Mouse (Mus musculus) ES-E14 (cell line): ENCODE results near the gene Hexim2. TPM values are rescaled to one million over a fixed set of nuclear protein-coding genes. Genes with fewer than 3 reads are reported as not detected.

Experiments used
- DNase-seq: peaks from one replicate; pipeline ENCODE4 v3.0.0-alpha.2; 2013; ENCODE audit warnings: low read depth, low spot score
- H3K27ac ChIP-seq: 2 replicates; pipeline ENCODE4 v1.5.1; 2012; ENCODE audit warnings: low read depth, mild to moderate bottlenecking, low read length, moderate library complexity, mixed read lengths; ENCODE audit not compliant: poor library complexity, insufficient read depth, severe bottlenecking
- H3K36me3 ChIP-seq: 2 replicates; pipeline ENCODE4 v1.6.1; 2012; ENCODE audit warnings: mild to moderate bottlenecking, low read length, moderate library complexity, mixed read lengths; ENCODE audit not compliant: control insufficient read depth, poor library complexity, insufficient read depth, severe bottlenecking
- H3K4me1 ChIP-seq, 2 experiments: fragments of 150-350 bp in 1 of 2; sonication (generic) in 1 of 2; 2 replicates each; pipeline ENCODE4 v1.6.1; 2012; ENCODE audit warnings: low read length in 2 of 2, mild to moderate bottlenecking in 1 of 2, mixed read lengths in 1 of 2; ENCODE audit not compliant: control insufficient read depth in 2 of 2, insufficient read depth in 2 of 2, poor library complexity in 1 of 2
- H3K4me3 ChIP-seq, 2 experiments: fragments of 150-350 bp in 1 of 2; sonication (generic) in 1 of 2; 2 replicates each; pipeline ENCODE4 v1.5.1; 2012; ENCODE audit warnings: low read length in 2 of 2, low read depth in 1 of 2, mild to moderate bottlenecking in 1 of 2, mixed read lengths in 1 of 2; ENCODE audit not compliant: insufficient read depth in 1 of 2, poor library complexity in 1 of 2, severe bottlenecking in 1 of 2
- H3K9ac ChIP-seq: 2 replicates; pipeline ENCODE4 v1.6.1; 2012; ENCODE audit warnings: low read depth, mild to moderate bottlenecking, low read length, mixed read lengths; ENCODE audit not compliant: poor library complexity, insufficient read depth, severe bottlenecking
- H3K9me3 ChIP-seq: fragments of 150-350 bp; sonication (generic); 2 replicates; pipeline ENCODE4 v1.6.1; 2012; ENCODE audit warnings: low read depth, mild to moderate bottlenecking, low read length; ENCODE audit not compliant: control insufficient read depth, insufficient read depth
- CHD2 ChIP-seq: IDR thresholded peaks from 2 replicates; pipeline ENCODE4 v1.6.1; 2014; ENCODE audit warnings: mild to moderate bottlenecking, low read depth, low read length, inconsistent platforms
- HCFC1 ChIP-seq: IDR thresholded peaks from 2 replicates; pipeline ENCODE4 v1.6.1; 2012; ENCODE audit warnings: low read length, inconsistent platforms, borderline replicate concordance; ENCODE audit not compliant: insufficient read depth
- MAFK ChIP-seq: IDR thresholded peaks from 2 replicates; pipeline ENCODE4 v1.6.1; 2014; ENCODE audit warnings: mild to moderate bottlenecking, low read depth, low read length, inconsistent platforms; ENCODE audit not compliant: insufficient read depth
- ZC3H11A ChIP-seq: IDR thresholded peaks from 2 replicates; pipeline ENCODE4 v1.6.1; 2012; ENCODE audit warnings: low read depth, mild to moderate bottlenecking, inconsistent platforms, low read length, borderline replicate concordance
- ZNF384 ChIP-seq: IDR thresholded peaks from 2 replicates; pipeline ENCODE4 v1.6.1; 2012; ENCODE audit warnings: low read depth, low read length, inconsistent platforms
- in situ Hi-C, 2 experiments: fragments of 600-800 bp; cut with MboI; formaldehyde crosslinking; loops; one replicate each; pipeline ENCODE4 v1.15.1; 2025; ENCODE audit warnings: low sequenced_read_pairs in 2 of 2, inconsistent platforms in 1 of 2; ENCODE audit not compliant: unreplicated experiment in 2 of 2
- total RNA-seq: library from RNA; depleted of rRNA; stranded (reverse); fragments of 300-350 nt; gene quantifications from 2 replicates; pipeline ENCODE4 v1.2.3, GENCODE M21; 2012

Hexim2 gene
- total RNA-seq, 1 experiment, result 9.7 TPM

- in situ Hi-C loops, result no loop called here
- TF ChIP-seq MAFK (no peak), ZNF384 (peak; percentile 65), HCFC1 (no peak)
- Histone ChIP-seq H3K9me3 (no peaks in the 10 kb centered on the region), H3K4me1 (peaks cover 0 to 12% of the 10 kb centered on the region in 2 experiments; a peak in 2 of 4 replicates), H3K9ac (no peak overlapping the region), H3K27ac (no peak overlapping the region), H3K36me3 (no peaks in the 10 kb centered on the region), H3K4me3 (no peak overlapping the region)
- no peak for DNase-seq
These were observed 29.9 kb downstream of the Hexim2 start for GRCm38 (mm10) chr11:103162132-103162531.

- Histone ChIP-seq H3K27ac (no peak overlapping the region), H3K9me3 (no peaks in the 10 kb centered on the region), H3K4me1 (peaks cover 0 to 6% of the 10 kb centered on the region in 2 experiments; a peak in 2 of 4 replicates), H3K4me3 (no peak overlapping the region; a peak in 1 of 4 replicates), H3K36me3 (no peaks in the 10 kb centered on the region), H3K9ac (no peak overlapping the region)
- in situ Hi-C loops, result no loop called here
- DNase-seq, result no peak
- TF ChIP-seq MAFK, result no peak
- no peak for TF ChIP-seq ZNF384
- no peak for TF ChIP-seq CHD2
- TF ChIP-seq ZC3H11A, result no peak
- TF ChIP-seq HCFC1, result no peak
These were observed 32.2 kb downstream of the Hexim2 start for GRCm38 (mm10) chr11:103164391-103164790.

- no peak overlapping the region for H3K9ac ChIP-seq
- no peak overlapping the region for H3K4me3 ChIP-seq
- peak; percentile 49 for DNase-seq
- no peaks in the 10 kb centered on the region for H3K9me3 ChIP-seq
- H3K36me3 ChIP-seq, result no peaks in the 10 kb centered on the region
- H3K4me1 ChIP-seq, result peaks cover 4 to 7% of the 10 kb centered on the region in 2 experiments; a peak in 3 of 4 replicates
- TF ChIP-seq CHD2, result no peak
- peak; percentile 78; the same call in 1 of the 2 replicates for TF ChIP-seq ZC3H11A
- H3K27ac ChIP-seq, result no peak overlapping the region
- in situ Hi-C loops, result no loop called here
These were observed 36.6 kb downstream of the Hexim2 start for GRCm38 (mm10) chr11:103168690-103169390.

DNA sequence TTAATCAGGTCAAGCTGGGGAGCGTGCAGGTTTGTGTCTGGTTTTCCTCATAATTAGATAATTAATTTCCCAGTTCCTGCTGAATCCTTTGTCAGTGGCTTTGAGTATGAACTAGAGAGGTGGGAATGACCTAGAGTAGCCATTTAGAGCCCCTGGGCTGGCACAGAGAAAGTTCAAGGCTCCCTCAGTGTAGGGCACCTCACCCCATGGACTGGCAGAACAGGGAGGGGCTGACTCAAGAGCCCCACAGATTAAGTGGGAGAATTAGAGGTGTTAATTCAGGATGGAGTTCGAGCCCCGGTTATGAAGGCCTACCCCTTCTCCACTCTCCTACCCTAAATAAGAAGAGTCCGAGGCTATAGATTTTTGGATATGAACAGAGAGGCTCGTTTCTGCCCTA lies 37.4 kb downstream of the Hexim2 start:
- no peaks in the 10 kb centered on the region for H3K36me3 ChIP-seq
- no peak overlapping the region for H3K27ac ChIP-seq
- H3K4me3 ChIP-seq, result no peak overlapping the region
- no peak for TF ChIP-seq HCFC1
- no peak for TF ChIP-seq CHD2
- no peak for TF ChIP-seq ZC3H11A
- no peak for TF ChIP-seq ZNF384
- TF ChIP-seq MAFK, result no peak
- no peaks in the 10 kb centered on the region for H3K9me3 ChIP-seq
- in situ Hi-C loops, result no loop called here
- DNase-seq, result no peak
- H3K9ac ChIP-seq, result no peak overlapping the region
- peaks cover 6 to 9% of the 10 kb centered on the region in 2 experiments; a peak in 3 of 4 replicates for H3K4me1 ChIP-seq

- in situ Hi-C loops, result no loop called here
- no peak overlapping the region for H3K9ac ChIP-seq
- H3K4me3 ChIP-seq, result peak overlapping the region; percentile 64 to 70; a peak in 3 of 4 replicates
These were observed 37.9 kb downstream of the Hexim2 start for GRCm38 (mm10) chr11:103170111-103170493.

More at GRCm38 (mm10) chr11:103170111-103170493, 37.9 kb downstream of the Hexim2 start:
- no peak for DNase-seq
- no peaks in the 10 kb centered on the region for H3K9me3 ChIP-seq
- TF ChIP-seq HCFC1 (no peak), ZNF384 (no peak), ZC3H11A (no peak)
- no peak overlapping the region for H3K27ac ChIP-seq
- peaks cover 7 to 13% of the 10 kb centered on the region in 2 experiments; a peak in 3 of 4 replicates for H3K4me1 ChIP-seq
- H3K36me3 ChIP-seq, result no peaks in the 10 kb centered on the region
